Mouse (Mus musculus) skeletal muscle tissue, adult 2 months (tissue): ENCODE measurements around the gene Gm6205.
"Not testable (repeated sequence)": the region's sequence is repeated elsewhere in the genome, so short reads cannot be mapped to it uniquely, and the experiment has no call there.

Experiments
- DNase-seq: peaks from one replicate; pipeline ENCODE4 v3.0.0-alpha.2; 2012; ENCODE audit warnings: low read depth, low spot score

The Gm6205 gene

DNA sequence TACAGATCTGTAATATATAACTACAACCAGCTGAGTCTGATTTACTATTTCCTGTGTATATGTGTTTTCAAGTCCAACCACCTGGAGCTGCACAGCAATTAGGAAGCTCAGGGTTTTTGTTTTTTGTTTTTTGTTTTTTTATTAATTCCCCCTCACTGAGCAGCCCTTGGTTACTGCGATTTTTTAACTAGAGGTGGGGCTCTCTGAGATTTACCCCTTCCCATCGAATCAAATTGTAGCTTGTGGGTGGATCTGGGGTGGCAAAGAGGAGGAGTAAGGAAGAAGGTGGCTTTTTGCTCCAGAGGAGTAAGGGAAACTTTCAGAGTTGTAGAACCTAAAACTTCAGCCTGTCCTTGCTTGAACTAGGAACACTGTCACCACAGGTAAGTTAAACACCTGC, at the start of gene Gm6205:
Gene Gm6205 (plus strand): TSS at position 301 of the 400 bp plus-strand sequence.
- not testable (repeated sequence) for DNase-seq

- DNase-seq: not testable (repeated sequence)
Measured at GRCm38 (mm10) chr5:94616242-94616641, 31.9 kb upstream of the Gm6205 start, which contains the start of gene Gm3147. Gene Gm3147 (minus strand): TSS chr5:94616342.

GRCm38 (mm10) chr5:94623679-94624078, 24.5 kb upstream of the Gm6205 start, which contains the start of gene Gm6509:
Gene Gm6509 (plus strand): TSS chr5:94623979.
- not testable (repeated sequence) for DNase-seq
